In the genomic region with DNA sequence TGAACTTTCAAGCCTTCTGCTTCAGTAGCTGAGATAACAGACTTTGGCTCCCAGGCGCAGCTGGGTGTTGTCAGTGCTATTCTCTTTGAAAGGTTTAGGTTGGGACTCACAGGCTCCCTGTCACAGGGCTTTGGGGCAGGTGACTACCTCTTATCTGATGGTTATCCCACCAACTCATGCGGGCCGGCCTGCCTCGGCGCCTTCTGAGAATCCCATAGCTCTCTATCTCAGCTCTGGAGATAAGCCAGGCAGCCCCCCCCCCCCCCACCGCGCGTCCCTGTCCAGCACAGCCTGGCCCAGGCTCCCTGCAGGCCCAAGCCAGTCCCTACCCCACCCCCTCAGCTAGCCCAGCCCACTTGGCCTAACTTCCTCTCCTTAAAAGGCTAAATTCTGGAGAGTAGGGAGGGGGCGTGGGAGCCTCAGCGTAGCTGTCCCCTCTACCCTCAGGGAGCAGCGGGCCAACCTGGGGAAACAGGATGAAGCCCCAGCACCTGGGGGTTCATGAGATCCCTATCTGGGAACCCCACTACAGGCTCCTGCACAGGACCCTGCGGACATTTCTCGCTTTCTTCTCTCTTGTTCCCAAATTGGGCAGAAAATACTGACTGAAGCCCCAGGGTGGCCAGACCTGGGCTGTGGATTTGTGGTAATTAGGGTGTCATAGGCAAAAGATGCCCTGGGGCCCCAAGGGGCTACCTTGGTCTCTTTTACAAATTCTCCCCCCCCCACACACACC, we compare ENCODE assay signal across 9 mouse cellular contexts. TPM values are rescaled to one million over a fixed set of nuclear protein-coding genes. Genes with fewer than 3 reads are reported as not detected.
DNase-seq lines count a peak whose midpoint lies in the region; ATAC-seq and TF ChIP-seq lines count a peak whose summit lies in the region.
"Had no signal": no experiment of that assay in that cellular context is flagged by ENCODE, and none has a peak within 500 bp of the region (broad histone marks: within the 10 kb centered on the region; RNA-seq: fewer than 3 reads in every experiment).

No protein-coding gene starts in this region.

- peaks cover 33% of the 10 kb centered on the region for H3K4me1 ChIP-seq in hindbrain, embryonic 10.5 days (replicated peaks)
- H3K4me1 ChIP-seq in hindbrain, embryonic 11.5 days (replicated peaks; ENCODE audit: control insufficient read depth, insufficient read depth, low read length), result peaks cover 2% of the 10 kb centered on the region; the same call in 1 of the 2 replicates
- H3K4me1 ChIP-seq in intestine, postnatal 0 days (replicated peaks; ENCODE audit: control insufficient read depth, insufficient read depth, low read length), result peaks cover 17% of the 10 kb centered on the region
- peaks cover 17% of the 10 kb centered on the region for H3K4me1 ChIP-seq in lung, embryonic 16.5 days (replicated peaks; ENCODE audit: control insufficient read depth, insufficient read depth, low read length)

- peak; percentile 52 for DNase-seq in hindbrain, embryonic 10.5 days (ENCODE audit: low spot score)
- no peak for DNase-seq in hindbrain, embryonic 11.5 days (ENCODE audit: low spot score)
- DNase-seq in Muller cell, postnatal 12 days (ENCODE audit: inconsistent ontology term), result peak; percentile 77
- DNase-seq in thymus, postnatal 14 days, result peak; percentile 49
- DNase-seq in layer of hippocampus, postnatal 36 days, result no peak

- WGBS in hindbrain, embryonic 10.5 days, result 14% methylated on average over 13 of the region's 13 CpGs
- WGBS in hindbrain, embryonic 11.5 days, result 10% methylated on average over 13 of the region's 13 CpGs
- 28% methylated on average over 13 of the region's 13 CpGs for WGBS in intestine, postnatal 0 days
- 9% methylated on average over 13 of the region's 13 CpGs for WGBS in lung, embryonic 16.5 days

- H3K4me2 ChIP-seq in hindbrain, embryonic 11.5 days (replicated peaks; ENCODE audit: low read depth, low read length), result no peak overlapping the region
- peak overlapping the region; percentile 21; the same call in 1 of the 2 replicates for H3K4me2 ChIP-seq in intestine, postnatal 0 days (replicated peaks; ENCODE audit: low read depth)
- H3K4me2 ChIP-seq in lung, embryonic 16.5 days (ENCODE audit: low read depth, low read length), result peak overlapping the region; percentile 26

- TF ChIP-seq CTCF in intestine, postnatal 0 days (IDR thresholded peaks at IDR 0.05; ENCODE audit: low read depth), result no peak

- H3K36me3 ChIP-seq in hindbrain, embryonic 10.5 days, result no peaks in the 10 kb centered on the region
- H3K36me3 ChIP-seq in hindbrain, embryonic 11.5 days (ENCODE audit: control insufficient read depth, insufficient read depth, low read length), result no peaks in the 10 kb centered on the region
- no peaks in the 10 kb centered on the region for H3K36me3 ChIP-seq in intestine, postnatal 0 days (ENCODE audit: control insufficient read depth, insufficient read depth)
- no peaks in the 10 kb centered on the region for H3K36me3 ChIP-seq in lung, embryonic 16.5 days (ENCODE audit: control insufficient read depth, insufficient read depth, low read length)

- no peak for ATAC-seq in hindbrain, embryonic 11.5 days (ENCODE audit: low FRiP score)
- ATAC-seq in granulocyte monocyte progenitor cell, adult 5-6 weeks (replicated peaks; ENCODE audit: poor library complexity, severe bottlenecking), result peak; percentile 78
- ATAC-seq in intestine, postnatal 0 days, result no peak
- ATAC-seq in lung, embryonic 16.5 days (ENCODE audit: low read depth), result peak; percentile 89
- ATAC-seq: Patski had no signal

- H3K9me3 ChIP-seq in hindbrain, embryonic 10.5 days, result no peaks in the 10 kb centered on the region
- no peaks in the 10 kb centered on the region for H3K9me3 ChIP-seq in hindbrain, embryonic 11.5 days (ENCODE audit: control insufficient read depth, low read length)
- no peaks in the 10 kb centered on the region for H3K9me3 ChIP-seq in intestine, postnatal 0 days (ENCODE audit: control insufficient read depth)
- H3K9me3 ChIP-seq in lung, embryonic 16.5 days (ENCODE audit: control insufficient read depth, low read length), result no peaks in the 10 kb centered on the region

- H3K9ac ChIP-seq in hindbrain, embryonic 11.5 days (ENCODE audit: low read depth, low read length), result no peak overlapping the region
- no peak overlapping the region for H3K9ac ChIP-seq in intestine, postnatal 0 days (ENCODE audit: low read depth, low read length)
- peak overlapping the region; percentile 55 for H3K9ac ChIP-seq in lung, embryonic 16.5 days (ENCODE audit: low read length)

- peaks cover 21% of the 10 kb centered on the region for H3K27me3 ChIP-seq in hindbrain, embryonic 10.5 days (ENCODE audit: insufficient read depth, poor library complexity, severe bottlenecking)
- H3K27me3 ChIP-seq in hindbrain, embryonic 11.5 days (ENCODE audit: control insufficient read depth, insufficient read depth, low read length), result no peaks in the 10 kb centered on the region; the same call in 1 of the 2 replicates
- no peaks in the 10 kb centered on the region for H3K27me3 ChIP-seq in intestine, postnatal 0 days (replicated peaks; ENCODE audit: control insufficient read depth, insufficient read depth, low read length)
- no peaks in the 10 kb centered on the region for H3K27me3 ChIP-seq in lung, embryonic 16.5 days (ENCODE audit: control insufficient read depth, insufficient read depth, low read depth, low read length)
- H3K27me3 ChIP-seq: Patski had no signal

- peak overlapping the region; percentile 20; the same call in 1 of the 2 replicates for H3K4me3 ChIP-seq in hindbrain, embryonic 10.5 days
- H3K4me3 ChIP-seq in hindbrain, embryonic 11.5 days (ENCODE audit: low read depth, low read length), result no peak overlapping the region
- H3K4me3 ChIP-seq in intestine, postnatal 0 days (ENCODE audit: low read depth, low read length), result no peak overlapping the region
- H3K4me3 ChIP-seq in lung, embryonic 16.5 days (ENCODE audit: low read length), result no peak overlapping the region

- peak overlapping the region; percentile 78 for H3K27ac ChIP-seq in hindbrain, embryonic 10.5 days
- H3K27ac ChIP-seq in hindbrain, embryonic 11.5 days (ENCODE audit: low read depth, low read length), result no peak overlapping the region
- H3K27ac ChIP-seq in intestine, postnatal 0 days (ENCODE audit: low read depth, low read length), result peak overlapping the region; percentile 70
- H3K27ac ChIP-seq in lung, embryonic 16.5 days (ENCODE audit: low read length), result peak overlapping the region; percentile 76

RNA-seq across cellular contexts. Expression of a gene that starts 19.8 kb away (rescaled TPM):
- 14,349 and 15,462 TPM in 2 replicates for polyA plus RNA-seq in hindbrain, embryonic 10.5 days (2016; fragmentation: Nextera tagmentation; extraction: Ambion mirVana)
- 15,671 and 16,656 TPM in 2 replicates for polyA plus RNA-seq in hindbrain, embryonic 11.5 days (2014; fragmentation: Nextera tagmentation; extraction: Ambion mirVana)
- 2,571 and 3,677 TPM in 2 replicates for total RNA-seq in granulocyte monocyte progenitor cell, adult 5-6 weeks (2014; fragmentation: Nextera tagmentation)
- 2,475 and 4,369 TPM in 2 replicates for total RNA-seq in granulocyte monocyte progenitor cell, adult 5-6 weeks (2017)
- polyA plus RNA-seq in intestine, postnatal 0 days (2015; fragmentation: Nextera tagmentation; extraction: Ambion mirVana), result 22,808 and 23,070 TPM in 2 replicates
- polyA plus RNA-seq in lung, embryonic 16.5 days (2015; fragmentation: Nextera tagmentation; extraction: Ambion mirVana), result 16,153 and 18,603 TPM in 2 replicates
- total RNA-seq in layer of hippocampus, postnatal 36 days (2021), result 1,000 to 10,000 TPM; 3,215 to 3,370 TPM

RNA-seq across cellular contexts. Expression of a gene that starts 31.2 kb away (rescaled TPM):
- polyA plus RNA-seq in hindbrain, embryonic 10.5 days (2016; fragmentation: Nextera tagmentation; extraction: Ambion mirVana), result 23.8 and 24.2 TPM in 2 replicates
- polyA plus RNA-seq in hindbrain, embryonic 11.5 days (2014; fragmentation: Nextera tagmentation; extraction: Ambion mirVana), result 12.1 and 14.5 TPM in 2 replicates
- 4.0 and 4.1 TPM in 2 replicates for total RNA-seq in granulocyte monocyte progenitor cell, adult 5-6 weeks (2014; fragmentation: Nextera tagmentation)
- total RNA-seq in granulocyte monocyte progenitor cell, adult 5-6 weeks (2017), result 1.7 and 2.4 TPM in 2 replicates
- 5.6 and 6.2 TPM in 2 replicates for polyA plus RNA-seq in intestine, postnatal 0 days (2015; fragmentation: Nextera tagmentation; extraction: Ambion mirVana)
- 9.5 and 10.3 TPM in 2 replicates for polyA plus RNA-seq in lung, embryonic 16.5 days (2015; fragmentation: Nextera tagmentation; extraction: Ambion mirVana)
- total RNA-seq in layer of hippocampus, postnatal 36 days (2021), result 10 to 100 TPM; 37.1 to 41.6 TPM

RNA-seq across cellular contexts. Expression of a gene that starts 33.8 kb away (rescaled TPM):
- 757 and 846 TPM in 2 replicates for polyA plus RNA-seq in hindbrain, embryonic 10.5 days (2016; fragmentation: Nextera tagmentation; extraction: Ambion mirVana)
- 570 and 615 TPM in 2 replicates for polyA plus RNA-seq in hindbrain, embryonic 11.5 days (2014; fragmentation: Nextera tagmentation; extraction: Ambion mirVana)
- total RNA-seq in granulocyte monocyte progenitor cell, adult 5-6 weeks (2014; fragmentation: Nextera tagmentation), result not detected in 2 replicates
- not detected in 2 replicates for total RNA-seq in granulocyte monocyte progenitor cell, adult 5-6 weeks (2017)
- polyA plus RNA-seq in intestine, postnatal 0 days (2015; fragmentation: Nextera tagmentation; extraction: Ambion mirVana), result 36.5 and 37.1 TPM in 2 replicates
- polyA plus RNA-seq in lung, embryonic 16.5 days (2015; fragmentation: Nextera tagmentation; extraction: Ambion mirVana), result 181 and 222 TPM in 2 replicates
- 100 to 1,000 TPM; 185 to 194 TPM for total RNA-seq in layer of hippocampus, postnatal 36 days (2021)

Comparison
In these comparisons a context has a peak if more than half of its experiments do, and no peak if none do; other contexts are left out.
1. DNase-seq: peak in hindbrain, embryonic 10.5 days (single experiment), Muller cell, postnatal 12 days (single experiment) and thymus, postnatal 14 days (single experiment); none in hindbrain, embryonic 11.5 days (single experiment) and layer of hippocampus, postnatal 36 days (0 of 2).
2. ATAC-seq: peak in granulocyte monocyte progenitor cell, adult 5-6 weeks (single experiment) and lung, embryonic 16.5 days (single experiment); none in hindbrain, embryonic 11.5 days (single experiment) and intestine, postnatal 0 days (single experiment).